Mouse (Mus musculus) lung, adult 18-20 months (tissue): ENCODE results near the gene Bzw2.

Experiments
- DNase-seq, 2 experiments: peaks; one replicate each; pipeline ENCODE4 v3.0.0; 2022; ENCODE audit warnings: mixed read lengths in 2 of 2

The Bzw2 gene

GRCm38 (mm10) chr12:36157638-36158308, at the start of gene Bzw2:
Gene Bzw2, minus strand, starts transcription at chr12:36158080.
- DNase-seq, result peak; percentile 81 to 82

- peak; percentile 35 to 36 for DNase-seq
Measured at GRCm38 (mm10) chr12:36207072-36207799, 49.4 kb upstream of the Bzw2 start.

- peak in 1 of 2 experiments; percentile 15 for DNase-seq
Measured at GRCm38 (mm10) chr12:36205579-36206119, 47.8 kb upstream of the Bzw2 start.

GRCm38 (mm10) chr12:36194976-36195375, 37.1 kb upstream of the Bzw2 start:
- DNase-seq, result no peak

GRCm38 (mm10) chr12:36190343-36190742, 32.5 kb upstream of the Bzw2 start:
- no peak for DNase-seq

DNA sequence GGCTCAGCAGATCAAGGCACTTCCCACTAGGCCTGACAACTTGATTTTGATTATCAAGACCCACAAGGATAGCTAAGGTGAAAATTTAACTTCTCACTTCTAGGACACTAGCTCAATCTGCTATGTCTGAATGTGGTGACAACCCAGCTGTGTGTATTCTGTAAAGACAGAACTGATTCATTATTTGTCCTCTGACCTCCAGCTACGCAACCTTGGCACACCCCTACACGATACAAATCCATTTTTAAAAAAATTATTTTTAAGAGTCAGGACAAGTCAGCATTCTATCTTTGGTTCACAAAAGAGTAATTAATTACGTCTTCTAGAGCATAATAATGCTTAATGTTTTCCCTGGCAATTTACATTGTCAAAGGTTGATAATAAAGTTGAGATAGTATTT, 31.7 kb upstream of the Bzw2 start:
- DNase-seq, result no peak

DNA sequence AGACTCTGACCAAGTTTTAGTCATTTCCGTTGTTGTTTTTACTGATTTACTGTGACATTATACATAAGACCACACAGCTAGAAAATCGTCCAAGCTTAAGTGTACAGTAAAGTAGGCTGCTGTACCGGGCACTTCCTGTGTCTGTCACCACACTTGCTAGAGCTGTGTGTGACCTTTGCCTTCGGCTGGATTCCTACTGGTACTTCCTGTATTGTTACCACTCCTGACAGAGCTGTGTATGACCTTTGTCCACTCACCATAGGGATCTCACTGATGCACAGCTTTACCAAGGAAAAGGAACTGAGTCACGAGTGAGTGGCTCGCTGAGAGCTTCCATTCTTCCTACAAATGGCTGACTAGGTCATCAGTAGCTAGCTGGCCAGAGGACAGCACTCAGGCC, 29.2 kb upstream of the Bzw2 start:
- DNase-seq, result peak; percentile 24 to 27

DNA sequence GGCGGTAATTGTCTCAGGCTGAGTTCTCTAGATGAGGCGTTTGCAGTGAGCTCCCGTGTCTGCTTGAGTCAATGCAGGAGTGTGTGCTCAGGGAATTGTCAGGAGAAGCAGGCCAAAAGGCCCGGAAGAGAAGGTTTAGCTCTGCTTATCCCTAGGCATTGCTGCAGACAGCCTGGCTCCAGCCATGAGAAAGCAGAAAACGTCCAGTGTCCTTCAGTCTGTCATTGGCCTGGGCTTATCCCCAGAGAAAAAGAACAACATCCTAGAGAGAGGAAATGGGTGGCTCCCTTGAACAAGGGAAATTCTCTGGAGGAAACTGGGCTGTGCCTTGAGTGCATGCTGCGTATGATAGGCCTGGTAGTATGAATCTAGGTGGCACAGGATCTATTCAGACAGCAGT, 24.7 kb upstream of the Bzw2 start:
- peak; percentile 18 to 42 for DNase-seq

- DNase-seq, result no peak
Measured at GRCm38 (mm10) chr12:36177227-36177626, 19.3 kb upstream of the Bzw2 start.

GRCm38 (mm10) chr12:36165299-36165698, 7.4 kb upstream of the Bzw2 start:
- no peak for DNase-seq

GRCm38 (mm10) chr12:36164126-36164791, 6.4 kb upstream of the Bzw2 start:
- DNase-seq, result no peak

GRCm38 (mm10) chr12:36157304-36157637, 609 bp downstream of the Bzw2 start:
- DNase-seq, result peak in 1 of 2 experiments; percentile 60

DNA sequence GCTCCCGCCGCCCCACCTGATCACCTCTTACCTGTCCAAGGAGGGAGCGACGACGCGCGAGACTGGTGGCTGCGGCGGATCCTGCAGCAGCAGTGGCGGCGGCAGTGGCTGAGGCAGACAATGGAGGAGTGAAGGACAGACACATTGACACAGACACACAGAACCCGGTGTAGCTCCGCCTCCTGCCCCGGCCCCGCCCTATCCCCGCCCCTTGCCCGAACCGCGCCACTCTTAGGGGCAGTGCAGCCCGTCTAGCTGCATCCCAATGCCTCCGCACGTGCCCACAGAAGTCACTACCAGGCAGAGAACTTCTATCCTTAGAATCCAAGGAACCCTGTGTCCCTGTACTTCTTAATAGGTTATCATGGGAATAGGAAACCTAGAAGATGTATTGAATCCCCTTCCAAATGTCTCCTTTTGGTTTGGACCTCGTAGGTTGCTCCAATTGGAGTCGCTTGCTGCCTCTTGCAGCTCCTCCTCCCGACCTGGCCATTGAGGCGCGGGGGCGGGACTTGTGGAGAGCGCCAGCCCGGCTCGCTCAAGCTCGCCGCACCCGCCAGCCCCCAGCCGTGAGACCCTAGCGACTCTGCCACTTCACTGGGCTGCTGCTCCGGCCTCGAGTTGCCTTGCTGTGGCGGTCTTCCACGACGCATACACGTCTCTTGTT, 1.1 kb downstream of the Bzw2 start, which contains the start of gene Ankmy2:
TSS of gene Ankmy2 (plus strand) at position 478 of the 667 bp plus-strand sequence.
- DNase-seq, result peak; percentile 90 to 92

DNA sequence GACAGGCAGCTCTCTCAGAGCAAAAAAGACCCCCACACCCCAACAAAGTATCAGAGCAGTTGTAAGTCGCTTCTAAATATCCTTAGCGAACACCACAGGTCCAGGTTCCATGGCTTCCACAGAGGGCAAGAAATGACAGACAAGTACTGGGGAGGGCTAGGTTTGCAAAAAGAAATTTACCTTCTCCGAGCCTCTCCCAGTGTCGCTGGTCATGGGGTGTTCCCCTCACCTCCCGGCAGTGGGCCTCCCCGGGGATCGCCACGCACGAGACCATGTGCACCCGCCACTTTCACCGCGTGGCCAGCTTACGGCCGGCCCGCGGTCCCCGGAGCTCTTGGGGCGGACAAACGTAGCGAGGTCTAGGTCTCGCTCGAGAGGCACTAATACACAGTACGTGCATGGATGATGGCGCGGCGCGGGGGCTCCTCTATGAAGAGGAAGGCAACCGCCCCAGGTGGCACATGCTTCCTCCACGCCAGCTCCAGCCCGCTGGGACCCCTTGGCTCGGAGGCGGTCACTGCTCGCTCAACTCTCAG, 1.7 kb downstream of the Bzw2 start:
- no peak for DNase-seq

DNA sequence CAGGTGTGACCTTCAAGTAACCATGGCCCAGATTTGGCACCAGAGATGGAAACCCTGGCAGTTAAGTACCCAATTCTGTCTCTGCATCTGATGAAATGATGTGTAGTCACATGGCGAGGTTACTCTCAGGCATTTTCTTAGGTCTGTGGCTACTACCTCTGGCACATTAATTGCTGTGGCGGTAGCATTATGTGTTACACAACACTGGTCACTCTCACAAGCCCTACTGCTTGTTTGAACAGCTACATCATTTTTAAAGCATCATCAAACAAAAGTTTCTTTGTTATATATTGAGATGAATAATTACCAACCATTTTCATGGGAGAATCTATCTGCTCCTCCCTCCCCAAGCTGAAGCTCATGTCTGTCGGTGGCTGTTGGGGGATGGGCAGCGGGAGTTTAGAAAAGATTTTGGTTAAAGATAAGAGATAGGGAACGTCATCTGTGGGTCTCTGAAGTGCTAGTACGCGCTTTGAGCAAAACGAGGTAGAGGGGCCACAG, 2.7 kb downstream of the Bzw2 start:
- peak in 1 of 2 experiments; percentile 20 for DNase-seq

GRCm38 (mm10) chr12:36150737-36151136, 7.1 kb downstream of the Bzw2 start:
- DNase-seq, result no peak

GRCm38 (mm10) chr12:36150265-36150664, 7.6 kb downstream of the Bzw2 start:
- DNase-seq, result no peak

GRCm38 (mm10) chr12:36146230-36147011, 11.5 kb downstream of the Bzw2 start:
- no peak for DNase-seq

GRCm38 (mm10) chr12:36140401-36140800, 17.5 kb downstream of the Bzw2 start:
- DNase-seq, result no peak

DNA sequence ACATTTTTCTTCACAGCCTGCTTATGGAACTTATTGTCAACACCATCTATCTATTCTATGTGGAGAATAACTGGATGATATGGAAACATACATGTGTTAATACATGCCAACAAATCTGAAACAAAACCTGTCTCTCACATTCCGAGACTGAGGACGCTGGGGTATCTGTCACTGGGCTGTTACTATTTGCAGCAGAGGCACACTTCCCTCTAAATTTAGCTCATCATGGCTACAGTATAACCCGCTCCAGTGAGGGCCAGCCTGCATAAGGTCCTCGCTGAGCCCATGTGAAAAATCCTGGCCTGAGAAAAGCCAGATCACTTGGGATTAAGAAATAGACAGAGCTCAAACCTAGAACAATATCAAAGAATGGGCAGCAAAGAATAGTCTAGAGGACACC, 20.7 kb downstream of the Bzw2 start:
- no peak for DNase-seq

DNA sequence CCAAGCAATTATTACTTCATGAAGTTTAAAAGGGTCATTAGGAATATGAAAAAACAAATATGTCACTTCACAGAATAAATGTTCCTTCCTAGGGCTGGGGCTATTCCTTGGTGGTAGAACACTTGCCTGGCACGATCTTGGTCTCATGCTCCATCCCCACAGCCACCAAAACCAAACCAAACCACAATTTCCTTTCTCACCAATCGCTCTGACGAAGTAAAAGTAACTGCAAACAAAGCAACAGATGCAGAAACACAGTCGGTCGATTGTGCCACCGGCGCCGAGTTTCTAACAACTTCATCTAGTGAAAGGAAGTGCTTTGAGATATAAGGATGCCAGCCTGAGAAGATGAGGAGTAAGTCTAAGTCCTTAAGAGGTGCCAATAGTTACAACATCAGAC, 21.6 kb downstream of the Bzw2 start:
- DNase-seq, result peak in 1 of 2 experiments; percentile 7

- DNase-seq, result no peak
Measured at GRCm38 (mm10) chr12:36135409-36135808, 22.5 kb downstream of the Bzw2 start.
